Mouse (Mus musculus): Measurements from ENCODE around the gene Atp2a3.

DNA sequence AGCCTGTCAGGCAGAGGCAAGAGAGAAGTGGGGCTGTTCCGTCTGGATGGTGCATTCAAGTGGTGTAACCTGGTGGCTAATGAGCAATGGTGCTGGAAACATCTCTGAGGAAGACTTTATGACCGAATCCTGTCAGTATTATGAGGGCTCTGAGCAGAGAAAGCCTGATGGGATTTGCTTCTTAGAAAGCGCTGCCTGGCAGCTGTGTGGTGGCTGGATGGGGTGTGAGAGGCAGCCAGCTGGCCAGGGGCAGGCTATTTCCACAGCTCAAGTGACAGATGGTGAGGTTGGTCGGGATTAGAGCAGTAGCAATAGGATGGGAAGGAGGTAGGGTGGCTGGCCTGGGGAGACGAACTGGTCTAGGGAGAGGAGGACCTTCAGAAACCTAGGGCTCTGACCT lies 70.6 kb downstream of the Atp2a3 start:
- TF ChIP-seq CTCF (IDR thresholded peaks at IDR 0.05; ENCODE audit: insufficient read depth, low read length) (no peak), POLR2A (IDR thresholded peaks at IDR 0.05; ENCODE audit: borderline replicate concordance, extremely low read depth, low read depth, low read length) (no peak)

Measured in lung, adult 2 months (tissue).